Mouse (Mus musculus): ENCODE data around the gene Dtx3. TPM values are rescaled to one million over a fixed set of nuclear protein-coding genes. Genes with fewer than 3 reads are reported as not detected.
A peak's percentile ranks its signal among the peaks of the same experiment; 100 is the strongest.
"Not testable (repeated sequence)": the region's sequence is repeated elsewhere in the genome, so short reads cannot be mapped to it uniquely, and the experiment has no call there.

Gene Dtx3
- polyA plus RNA-seq, 1 experiment from 2014 or later, result 138 TPM

GRCm38 (mm10) chr10:127165654-127166403 lies 29.7 kb downstream of the Dtx3 start:
- ATAC-seq (ENCODE audit: insufficient number of reproducible peaks, low FRiP score, low TSS enrichment, low read depth), result peak; percentile 56
- no peaks in the 10 kb centered on the region for H3K36me3 ChIP-seq (ENCODE audit: control insufficient read depth, insufficient read depth, low read length)
- under 1% methylated on average over 56 of the region's 56 CpGs for WGBS
- H3K4me3 ChIP-seq (ENCODE audit: low read depth, low read length), result peak overlapping the region; percentile 51
- peak overlapping the region; percentile 99 for H3K4me2 ChIP-seq (ENCODE audit: low read depth, severe bottlenecking)
- H3K9ac ChIP-seq (ENCODE audit: low read length), result peak overlapping the region; percentile 64
- H3K27ac ChIP-seq (replicated peaks; ENCODE audit: low read depth, low read length), result no peak overlapping the region
- no peaks in the 10 kb centered on the region for H3K9me3 ChIP-seq (ENCODE audit: control insufficient read depth, low read length)
- peak; percentile 68 for DNase-seq (ENCODE audit: low spot score)
- H3K4me1 ChIP-seq (ENCODE audit: control insufficient read depth, insufficient read depth, low read length), result peaks cover 18% of the 10 kb centered on the region
- H3K27me3 ChIP-seq (ENCODE audit: control insufficient read depth, insufficient read depth, low read length), result peaks cover 50% of the 10 kb centered on the region

GRCm38 (mm10) chr10:127165354-127165653 lies 30.2 kb downstream of the Dtx3 start:
- no peak overlapping the region for H3K27ac ChIP-seq (replicated peaks; ENCODE audit: low read depth, low read length)
- H3K4me1 ChIP-seq (ENCODE audit: control insufficient read depth, insufficient read depth, low read length), result peaks cover 15% of the 10 kb centered on the region
- 0% methylated on average over 42 of the region's 42 CpGs for WGBS
- DNase-seq (ENCODE audit: low spot score) (no peak), ATAC-seq (ENCODE audit: insufficient number of reproducible peaks, low FRiP score, low TSS enrichment, low read depth) (peak; percentile 67)
- no peaks in the 10 kb centered on the region for H3K9me3 ChIP-seq (ENCODE audit: control insufficient read depth, low read length)
- peaks cover 45% of the 10 kb centered on the region for H3K27me3 ChIP-seq (ENCODE audit: control insufficient read depth, insufficient read depth, low read length)
- H3K9ac ChIP-seq (ENCODE audit: low read length), result peak overlapping the region; percentile 64
- H3K36me3 ChIP-seq (ENCODE audit: control insufficient read depth, insufficient read depth, low read length), result no peaks in the 10 kb centered on the region
- H3K4me3 ChIP-seq (ENCODE audit: low read depth, low read length), result peak overlapping the region; percentile 51
- H3K4me2 ChIP-seq (ENCODE audit: low read depth, severe bottlenecking), result peak overlapping the region; percentile 99

- ATAC-seq (ENCODE audit: insufficient number of reproducible peaks, low FRiP score, low TSS enrichment, low read depth) (peak; percentile 79), DNase-seq (ENCODE audit: low spot score) (peak; percentile 85)
- Histone ChIP-seq H3K4me2 (ENCODE audit: low read depth, severe bottlenecking) (peak within 1 kb of the TSS; percentile 99), H3K9me3 (ENCODE audit: control insufficient read depth, low read length) (no peaks in the 10 kb centered on the region), H3K9ac (ENCODE audit: low read length) (peak within 1 kb of the TSS; percentile 64), H3K27ac (replicated peaks; ENCODE audit: low read depth, low read length) (no peak within 1 kb of the TSS), H3K36me3 (ENCODE audit: control insufficient read depth, insufficient read depth, low read length) (no peaks in the 10 kb centered on the region), H3K4me3 (ENCODE audit: low read depth, low read length) (peak within 1 kb of the TSS; percentile 51), H3K4me1 (ENCODE audit: control insufficient read depth, insufficient read depth, low read length) (peaks cover 13% of the 10 kb centered on the region), H3K27me3 (ENCODE audit: control insufficient read depth, insufficient read depth, low read length) (peaks cover 40% of the 10 kb centered on the region)
- 2% methylated on average over 52 of the region's 52 CpGs for WGBS
These were observed 30.7 kb downstream of the Dtx3 start, which contains the start of gene B4galnt1 for GRCm38 (mm10) chr10:127164631-127165353. B4galnt1 (plus strand) TSS chr10:127165225.

- Histone ChIP-seq H3K4me2 (ENCODE audit: low read depth, severe bottlenecking) (no peak overlapping the region; the same call in 1 of the 2 replicates), H3K27ac (replicated peaks; ENCODE audit: low read depth, low read length) (no peak overlapping the region), H3K4me1 (ENCODE audit: control insufficient read depth, insufficient read depth, low read length) (peaks cover 13% of the 10 kb centered on the region), H3K36me3 (ENCODE audit: control insufficient read depth, insufficient read depth, low read length) (no peaks in the 10 kb centered on the region), H3K27me3 (ENCODE audit: control insufficient read depth, insufficient read depth, low read length) (peaks cover 34% of the 10 kb centered on the region), H3K9ac (ENCODE audit: low read length) (no peak overlapping the region), H3K4me3 (ENCODE audit: low read depth, low read length) (no peak overlapping the region), H3K9me3 (ENCODE audit: control insufficient read depth, low read length) (no peaks in the 10 kb centered on the region)
- WGBS, result 93% methylated on average over 4 of the region's 4 CpGs
- DNase-seq (ENCODE audit: low spot score) (no peak), ATAC-seq (ENCODE audit: insufficient number of reproducible peaks, low FRiP score, low TSS enrichment, low read depth) (no peak)
These were observed 31.3 kb downstream of the Dtx3 start for GRCm38 (mm10) chr10:127164190-127164589.

- H3K36me3 ChIP-seq (ENCODE audit: control insufficient read depth, insufficient read depth, low read length); H3K9ac ChIP-seq (ENCODE audit: low read length); DNase-seq (ENCODE audit: low spot score); H3K4me2 ChIP-seq (ENCODE audit: low read depth, severe bottlenecking); H3K4me3 ChIP-seq (ENCODE audit: low read depth, low read length); ATAC-seq (ENCODE audit: insufficient number of reproducible peaks, low FRiP score, low TSS enrichment, low read depth); H3K27ac ChIP-seq (replicated peaks; ENCODE audit: low read depth, low read length); H3K9me3 ChIP-seq (ENCODE audit: control insufficient read depth, low read length): not testable (repeated sequence)
- H3K4me1 ChIP-seq (ENCODE audit: control insufficient read depth, insufficient read depth, low read length), result peaks cover 12% of the 10 kb centered on the region
- peaks cover 28% of the 10 kb centered on the region for H3K27me3 ChIP-seq (ENCODE audit: control insufficient read depth, insufficient read depth, low read length)
- WGBS, result 49% methylated on average over 7 of the region's 7 CpGs
These were observed 32.7 kb downstream of the Dtx3 start for GRCm38 (mm10) chr10:127162771-127163261.

GRCm38 (mm10) chr10:127160728-127161127 lies 34.8 kb downstream of the Dtx3 start:
- no peak for DNase-seq (ENCODE audit: low spot score)
- H3K36me3 ChIP-seq (ENCODE audit: control insufficient read depth, insufficient read depth, low read length), result no peaks in the 10 kb centered on the region
- no peak overlapping the region for H3K4me2 ChIP-seq (ENCODE audit: low read depth, severe bottlenecking)
- ATAC-seq (ENCODE audit: insufficient number of reproducible peaks, low FRiP score, low TSS enrichment, low read depth), result no peak
- H3K27me3 ChIP-seq (ENCODE audit: control insufficient read depth, insufficient read depth, low read length), result peaks cover 7% of the 10 kb centered on the region
- 73% methylated on average over 3 of the region's 3 CpGs for WGBS
- H3K4me3 ChIP-seq (ENCODE audit: low read depth, low read length), result no peak overlapping the region
- H3K9me3 ChIP-seq (ENCODE audit: control insufficient read depth, low read length), result no peaks in the 10 kb centered on the region
- no peak overlapping the region for H3K9ac ChIP-seq (ENCODE audit: low read length)
- H3K4me1 ChIP-seq (ENCODE audit: control insufficient read depth, insufficient read depth, low read length), result peaks cover 6% of the 10 kb centered on the region
- no peak overlapping the region for H3K27ac ChIP-seq (replicated peaks; ENCODE audit: low read depth, low read length)

GRCm38 (mm10) chr10:127160081-127160480 lies 35.4 kb downstream of the Dtx3 start:
- ATAC-seq (ENCODE audit: insufficient number of reproducible peaks, low FRiP score, low TSS enrichment, low read depth) (no peak), DNase-seq (ENCODE audit: low spot score) (no peak)
- WGBS, result 83% methylated on average over 9 of the region's 9 CpGs
- Histone ChIP-seq H3K27ac (replicated peaks; ENCODE audit: low read depth, low read length) (no peak overlapping the region), H3K9ac (ENCODE audit: low read length) (no peak overlapping the region), H3K4me1 (ENCODE audit: control insufficient read depth, insufficient read depth, low read length) (no peaks in the 10 kb centered on the region), H3K9me3 (ENCODE audit: control insufficient read depth, low read length) (no peaks in the 10 kb centered on the region), H3K27me3 (ENCODE audit: control insufficient read depth, insufficient read depth, low read length) (peaks cover under 1% of the 10 kb centered on the region; the same call in 1 of the 2 replicates), H3K4me2 (ENCODE audit: low read depth, severe bottlenecking) (no peak overlapping the region), H3K4me3 (ENCODE audit: low read depth, low read length) (no peak overlapping the region), H3K36me3 (ENCODE audit: control insufficient read depth, insufficient read depth, low read length) (no peaks in the 10 kb centered on the region)

- H3K4me1 ChIP-seq (ENCODE audit: control insufficient read depth, insufficient read depth, low read length), result no peaks in the 10 kb centered on the region
- WGBS, result 69% methylated on average over 3 of the region's 3 CpGs
These were observed 37.1 kb downstream of the Dtx3 start for GRCm38 (mm10) chr10:127158471-127158870.

More at GRCm38 (mm10) chr10:127158471-127158870, 37.1 kb downstream of the Dtx3 start:
- DNase-seq (ENCODE audit: low spot score), result no peak
- no peaks in the 10 kb centered on the region for H3K9me3 ChIP-seq (ENCODE audit: control insufficient read depth, low read length)
- no peak for ATAC-seq (ENCODE audit: insufficient number of reproducible peaks, low FRiP score, low TSS enrichment, low read depth)
- H3K4me2 ChIP-seq (ENCODE audit: low read depth, severe bottlenecking), result no peak overlapping the region
- no peaks in the 10 kb centered on the region for H3K27me3 ChIP-seq (ENCODE audit: control insufficient read depth, insufficient read depth, low read length)
- H3K36me3 ChIP-seq (ENCODE audit: control insufficient read depth, insufficient read depth, low read length), result no peaks in the 10 kb centered on the region
- H3K9ac ChIP-seq (ENCODE audit: low read length), result no peak overlapping the region
- H3K27ac ChIP-seq (replicated peaks; ENCODE audit: low read depth, low read length), result no peak overlapping the region
- H3K4me3 ChIP-seq (ENCODE audit: low read depth, low read length), result no peak overlapping the region

Measured in limb, embryonic 11.5 days (tissue).